Mouse (Mus musculus) cortical plate, adult 2 months (tissue): ENCODE data around the gene Mllt1.

ENCODE experiments used
- CTCF ChIP-seq: fragments of 200-500 bp; IDR thresholded peaks from 2 replicates; pipeline ENCODE4 v1.5.1; 2011; ENCODE audit warnings: mild to moderate bottlenecking, control low read depth, low read length; ENCODE audit not compliant: insufficient read depth; ENCODE audit errors: extremely low read depth
- POLR2A ChIP-seq: fragments of 200-500 bp; IDR thresholded peaks from 2 replicates; pipeline ENCODE4 v1.6.1; 2011; ENCODE audit warnings: mild to moderate bottlenecking, low read length, control low read depth; ENCODE audit not compliant: insufficient read depth; ENCODE audit errors: extremely low read depth

GRCm38 (mm10) chr17:56907887-56908286 is 27.3 kb downstream of the Mllt1 start:
- no peak for TF ChIP-seq CTCF
- no peak for TF ChIP-seq POLR2A
